Mouse (Mus musculus): ENCODE results near the gene Cpne1.
"Not testable (repeated sequence)": the region's sequence is repeated elsewhere in the genome, so short reads cannot be mapped to it uniquely, and the experiment has no call there.

Cpne1 gene

GRCm38 (mm10) chr2:156111358-156112079, at the start of gene Cpne1, which contains the start of gene Rbm12:
Gene Cpne1, minus strand, starts transcription at chr2:156111965.
Gene Rbm12, minus strand, starts transcription at chr2:156111978.
- peak; percentile 89 to 91 for DNase-seq (ENCODE audit: low spot score in 2 of 2)

GRCm38 (mm10) chr2:156151538-156151937, 39.8 kb upstream of the Cpne1 start:
- DNase-seq (ENCODE audit: low spot score in 2 of 2), result no peak

DNA sequence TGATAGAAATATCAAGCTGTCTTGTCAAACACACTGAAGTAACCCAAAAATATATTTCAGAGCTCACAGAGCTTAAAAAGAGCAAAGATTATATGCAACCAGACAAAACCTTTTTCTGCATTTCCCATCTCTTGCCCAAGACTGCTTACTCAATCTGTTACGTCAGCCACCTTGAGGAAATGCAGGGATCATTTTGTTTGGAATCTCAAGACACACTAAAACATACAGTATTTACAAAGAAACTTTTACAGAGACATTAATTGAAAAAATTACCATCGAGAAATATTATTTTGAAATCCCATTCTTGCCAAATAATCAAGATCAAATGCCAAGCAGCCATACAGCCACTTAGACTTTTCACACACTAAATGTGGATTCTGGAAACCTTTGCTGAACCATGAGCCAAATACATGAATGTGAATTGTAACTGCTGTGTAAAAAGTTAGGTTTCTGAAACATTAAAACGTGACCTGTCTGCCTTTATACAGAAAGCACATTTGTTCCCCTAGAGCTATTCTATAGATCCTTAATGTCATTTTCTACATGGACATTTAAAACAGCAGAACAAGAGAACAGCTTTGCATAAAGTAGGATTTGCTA, 35.7 kb upstream of the Cpne1 start:
- DNase-seq (ENCODE audit: low spot score in 2 of 2), result no peak

DNA sequence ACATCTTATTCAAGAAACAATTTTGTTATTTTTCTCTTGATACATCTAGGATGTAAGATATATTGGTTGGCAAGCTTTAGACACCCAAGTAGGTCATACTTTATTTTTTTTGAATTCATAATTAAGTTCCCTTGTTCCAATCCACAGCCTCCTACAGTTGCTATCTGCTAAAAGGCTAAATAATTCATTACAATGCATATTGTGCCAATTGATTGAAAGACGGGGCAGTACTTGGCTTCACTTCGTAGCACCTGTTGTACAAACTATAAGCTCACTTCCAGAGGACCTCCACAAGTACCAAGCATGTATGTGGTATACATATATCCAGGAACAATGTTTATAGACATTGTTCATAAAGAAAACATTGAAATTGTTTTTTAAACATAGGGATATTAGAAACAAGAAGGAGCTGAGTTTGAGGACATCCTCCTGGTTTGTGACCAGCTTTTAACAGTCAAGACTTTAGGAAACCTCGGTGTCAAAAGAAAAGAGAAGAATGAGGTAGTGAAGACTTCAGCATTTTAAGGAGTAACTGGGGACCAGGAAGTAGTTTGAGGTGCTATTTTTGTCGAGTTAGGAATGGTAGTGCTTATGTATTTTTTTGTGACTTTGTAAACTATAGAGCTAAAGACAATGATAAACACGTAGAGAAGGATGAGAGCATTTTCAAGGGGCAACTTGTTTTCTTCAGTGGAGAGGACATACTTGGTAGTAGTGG, 34.7 kb upstream of the Cpne1 start:
- no peak for DNase-seq (ENCODE audit: low spot score in 2 of 2)

GRCm38 (mm10) chr2:156145486-156146130, 33.8 kb upstream of the Cpne1 start:
- no peak for DNase-seq (ENCODE audit: low spot score in 2 of 2)

DNA sequence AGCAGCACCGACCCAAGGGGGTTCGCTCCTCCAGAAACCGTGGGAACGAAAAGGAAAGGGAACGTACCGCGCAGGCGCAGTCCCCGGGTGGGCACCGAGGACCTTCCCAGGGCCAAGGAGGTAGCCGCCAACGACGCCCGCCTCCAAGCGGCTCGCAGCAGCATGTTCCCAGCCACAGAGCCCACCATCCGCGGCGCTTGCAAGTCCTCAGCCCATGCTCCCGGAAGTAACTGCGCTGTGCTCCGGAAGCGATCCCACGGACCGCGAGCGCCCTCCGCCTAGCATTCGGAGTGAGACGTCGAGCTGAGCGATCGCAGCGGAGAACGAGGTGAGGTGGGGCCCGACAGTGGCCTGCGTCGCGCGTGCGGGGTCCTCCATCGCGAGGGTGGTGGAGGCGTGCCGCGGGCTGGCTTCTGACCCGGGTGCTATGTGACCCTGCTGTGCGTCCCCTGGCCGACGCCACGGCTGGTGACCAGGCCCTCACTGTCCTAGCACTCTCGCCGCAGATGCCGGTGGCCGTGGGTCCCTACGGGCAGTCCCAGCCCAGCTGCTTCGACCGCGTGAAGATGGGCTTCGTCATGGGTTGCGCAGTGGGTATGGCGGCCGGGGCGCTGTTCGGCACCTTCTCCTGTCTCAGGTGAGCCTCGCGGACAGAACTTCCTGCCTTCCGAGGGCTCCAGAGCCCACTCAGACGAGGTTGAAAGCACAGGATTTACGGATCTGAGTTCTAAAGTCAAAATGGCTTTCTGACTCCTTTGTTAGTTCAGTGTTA, 32.4 kb upstream of the Cpne1 start, which contains the start of the genes Romo1 and Nfs1:
Romo1 (plus strand) TSS at position 87 of the 772 bp plus-strand sequence.
Nfs1 (minus strand) TSS at position 234 of the 772 bp plus-strand sequence.
- DNase-seq (ENCODE audit: low spot score in 2 of 2), result peak; percentile 85 to 89

- DNase-seq (ENCODE audit: low spot score in 2 of 2), result peak in 1 of 2 experiments; percentile 6
Measured at GRCm38 (mm10) chr2:156143367-156143766, 31.6 kb upstream of the Cpne1 start.

GRCm38 (mm10) chr2:156142820-156143219, 31.1 kb upstream of the Cpne1 start:
- no peak for DNase-seq (ENCODE audit: low spot score in 2 of 2)

- no peak for DNase-seq (ENCODE audit: low spot score in 2 of 2)
Measured at GRCm38 (mm10) chr2:156135695-156136094, 23.9 kb upstream of the Cpne1 start.

GRCm38 (mm10) chr2:156134161-156134560, 22.4 kb upstream of the Cpne1 start:
- no peak for DNase-seq (ENCODE audit: low spot score in 2 of 2)

- DNase-seq (ENCODE audit: low spot score in 2 of 2), result no peak
Measured at GRCm38 (mm10) chr2:156126992-156127391, 15.2 kb upstream of the Cpne1 start, which contains the start of gene Gm28036. Gene Gm28036, minus strand, starts transcription at chr2:156127092.

DNA sequence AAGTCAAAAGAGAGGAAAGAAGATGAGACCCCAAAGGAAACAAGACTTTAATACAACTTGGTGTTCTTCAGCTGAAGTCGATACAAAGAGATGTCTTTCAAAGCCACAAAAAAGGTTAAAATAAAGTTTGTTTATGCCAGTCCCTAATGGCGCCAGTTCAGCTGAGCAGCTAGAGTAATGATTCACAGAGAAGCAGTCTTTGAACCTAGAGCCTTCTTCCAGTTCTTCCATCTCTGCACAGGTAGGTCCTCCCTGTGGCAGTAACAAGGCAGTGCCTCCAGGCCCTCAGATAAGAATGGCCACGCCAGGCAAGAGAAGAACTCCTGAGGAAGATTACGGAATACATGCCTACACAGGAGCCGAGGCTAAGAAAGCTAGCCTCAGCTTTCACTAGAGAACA, 12.0 kb upstream of the Cpne1 start:
- DNase-seq (ENCODE audit: low spot score in 2 of 2), result no peak

DNA sequence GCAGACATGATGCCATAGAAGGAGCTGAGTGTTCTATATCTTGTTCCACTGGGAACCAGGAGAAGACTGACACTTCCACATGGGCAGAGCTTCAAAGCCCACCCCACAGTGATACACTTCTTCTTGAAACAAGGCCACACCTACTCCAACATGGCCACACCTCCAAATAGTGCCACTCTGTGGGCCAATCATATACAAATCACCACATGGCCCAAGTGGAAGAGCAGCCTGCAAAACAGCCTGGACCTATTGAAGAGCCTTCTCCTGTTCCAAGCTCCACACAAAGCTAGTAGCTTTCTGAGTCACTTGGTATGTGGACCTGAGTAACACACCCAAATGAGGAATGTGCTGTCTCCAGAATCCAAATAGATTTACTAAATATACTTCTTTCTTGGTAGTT, 7.8 kb upstream of the Cpne1 start:
- DNase-seq (ENCODE audit: low spot score in 2 of 2), result no peak

DNA sequence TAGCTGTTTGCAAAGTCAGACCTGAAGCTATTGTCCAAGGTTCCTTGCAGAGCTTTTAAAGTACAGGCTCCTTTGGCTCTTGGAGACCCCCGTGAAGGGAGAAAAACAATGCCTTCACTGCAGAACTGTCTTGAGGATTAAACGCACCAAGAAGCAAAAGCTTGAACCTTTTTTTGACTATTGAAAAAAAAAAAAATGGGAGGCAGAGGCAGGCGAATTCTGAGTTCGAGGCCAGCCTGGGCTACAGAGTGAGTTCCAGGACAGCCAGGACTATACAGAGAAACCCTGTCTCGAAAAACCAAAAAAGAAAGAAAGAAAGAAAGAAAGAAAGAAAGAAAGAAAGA, 287 bp upstream of the Cpne1 start:
- not testable (repeated sequence) for DNase-seq (ENCODE audit: low spot score in 2 of 2)

DNA sequence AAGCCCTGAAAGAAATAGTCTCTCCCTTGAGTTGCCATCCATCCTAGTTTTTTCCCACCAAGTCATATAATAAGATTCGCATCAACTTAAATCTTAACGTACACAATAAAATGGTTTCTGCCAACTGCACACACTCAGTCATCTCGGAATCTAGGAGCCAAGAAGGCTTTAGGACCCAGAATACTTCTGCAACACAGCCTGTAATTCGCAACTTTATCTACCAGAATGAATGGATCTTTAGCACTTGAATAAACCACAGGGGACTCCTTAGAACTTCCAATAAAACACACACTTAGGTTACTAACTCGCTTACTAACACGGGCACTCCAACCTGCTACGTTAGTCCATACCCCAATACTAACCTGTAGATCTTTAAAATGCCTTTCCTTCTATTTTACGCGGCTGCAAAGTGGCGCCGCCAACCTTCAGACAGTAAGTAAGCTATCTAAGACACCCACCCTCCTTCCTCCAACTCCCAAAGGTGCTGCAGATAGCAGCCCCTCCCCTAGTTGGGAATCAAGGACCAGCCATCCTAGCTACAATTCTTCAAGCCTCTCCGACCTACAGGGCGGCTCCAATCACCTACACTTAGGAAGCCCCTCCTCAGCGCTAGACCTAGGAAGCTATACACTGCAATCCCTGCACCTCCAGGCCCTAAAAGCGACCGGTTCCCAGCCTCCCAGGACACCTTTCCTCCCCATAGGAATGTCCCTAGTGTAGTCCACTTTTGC, 973 bp downstream of the Cpne1 start:
- DNase-seq (ENCODE audit: low spot score in 2 of 2), result no peak

DNA sequence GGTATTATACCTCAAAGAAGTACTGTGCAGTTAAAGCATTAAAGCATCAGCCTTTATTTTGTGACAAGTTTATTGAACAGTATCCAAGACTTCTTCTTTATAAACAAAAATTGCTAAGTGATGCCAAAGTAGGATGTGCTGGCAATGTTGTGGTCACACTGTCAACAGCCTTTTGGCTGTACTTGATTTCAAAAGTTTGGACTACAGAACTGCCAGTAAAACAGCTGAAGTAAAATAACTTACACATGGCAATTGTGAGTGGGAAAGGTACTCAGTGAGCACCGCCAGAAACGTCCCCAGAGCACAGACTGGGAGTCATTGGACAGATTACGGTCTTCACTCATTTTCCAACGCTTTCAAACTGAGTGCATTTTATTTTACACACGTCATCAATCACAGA, 19.8 kb downstream of the Cpne1 start:
- DNase-seq (ENCODE audit: low spot score in 2 of 2), result no peak

DNA sequence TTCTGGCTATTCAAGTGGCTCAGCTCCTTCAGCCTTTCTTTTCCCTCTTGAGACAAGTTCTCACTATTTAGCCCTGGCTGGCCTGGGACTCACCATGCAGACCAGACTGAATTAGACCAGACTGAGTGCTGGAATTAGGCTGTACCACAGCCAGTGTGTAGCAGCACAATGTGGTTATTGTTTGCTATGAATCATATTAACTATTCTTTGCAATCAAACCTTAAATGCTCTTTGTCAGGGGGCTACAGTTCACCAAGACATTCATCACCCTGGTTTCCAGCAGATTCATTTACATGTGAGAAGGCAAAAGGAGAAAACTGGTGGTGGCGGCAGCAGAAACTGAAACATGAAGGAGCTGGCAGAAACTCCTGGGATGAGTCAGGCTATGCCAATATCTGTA, 22.0 kb downstream of the Cpne1 start:
- DNase-seq (ENCODE audit: low spot score in 2 of 2), result no peak

- no peak for DNase-seq (ENCODE audit: low spot score in 2 of 2)
Measured at GRCm38 (mm10) chr2:156087391-156088110, 24.2 kb downstream of the Cpne1 start.

GRCm38 (mm10) chr2:156084541-156084940, 27.2 kb downstream of the Cpne1 start:
- no peak for DNase-seq (ENCODE audit: low spot score in 2 of 2)

- DNase-seq (ENCODE audit: low spot score in 2 of 2), result no peak
Measured at GRCm38 (mm10) chr2:156080391-156080790, 31.4 kb downstream of the Cpne1 start.
